Mouse (Mus musculus) intestine, embryonic 14.5 days (tissue): ENCODE results near the gene Gm20075. TPM values are rescaled to one million over a fixed set of nuclear protein-coding genes. Genes with fewer than 3 reads are reported as not detected.
"Not testable (repeated sequence)": the region's sequence is repeated elsewhere in the genome, so short reads cannot be mapped to it uniquely, and the experiment has no call there.

Experiments
- ATAC-seq: fragments of 200-750 bp; cut with Nextera tagmentation; replicated peaks from 2 replicates; pipeline ENCODE4 v1.8.0; 2017; ENCODE audit warnings: low read depth, moderate number of reproducible peaks, moderate TSS enrichment, moderate library complexity; ENCODE audit not compliant: low FRiP score, low TSS enrichment
- DNase-seq: peaks from one replicate; pipeline ENCODE4 v3.0.0-alpha.2; 2018; ENCODE audit warnings: low spot score
- H3K27ac ChIP-seq: fragments of 300-500 bp; sonication (generic); 2 replicates; pipeline ENCODE4 v1.5.1; 2014; ENCODE audit warnings: low read depth, mild to moderate bottlenecking, control low read depth
- H3K27me3 ChIP-seq: fragments of 300-500 bp; sonication (generic); replicated peaks from 2 replicates; pipeline ENCODE4 v1.6.1; 2014; ENCODE audit warnings: low read length, control low read depth; ENCODE audit not compliant: control insufficient read depth, insufficient read depth
- H3K36me3 ChIP-seq: fragments of 300-500 bp; sonication (generic); 2 replicates; pipeline ENCODE4 v1.6.1; 2014; ENCODE audit warnings: low read length, control low read depth; ENCODE audit not compliant: control insufficient read depth, insufficient read depth
- H3K4me1 ChIP-seq: fragments of 300-500 bp; sonication (generic); replicated peaks from 2 replicates; pipeline ENCODE4 v1.6.1; 2014; ENCODE audit warnings: low read length, control low read depth, mixed read lengths; ENCODE audit not compliant: control insufficient read depth, insufficient read depth
- H3K4me2 ChIP-seq: fragments of 300-500 bp; sonication (generic); 2 replicates; pipeline ENCODE4 v1.6.1; 2014; ENCODE audit warnings: low read length
- H3K4me3 ChIP-seq: fragments of 300-500 bp; sonication (generic); 2 replicates; pipeline ENCODE4 v1.5.1; 2014; ENCODE audit warnings: low read depth, low read length, control low read depth, mixed read lengths
- H3K9ac ChIP-seq: fragments of 300-500 bp; sonication (generic); 2 replicates; pipeline ENCODE4 v1.6.1; 2014; ENCODE audit warnings: mild to moderate bottlenecking, low read length
- H3K9me3 ChIP-seq: fragments of 300-500 bp; sonication (generic); 2 replicates; pipeline ENCODE4 v1.6.1; 2016; ENCODE audit warnings: low read length, control low read depth; ENCODE audit not compliant: control insufficient read depth
- WGBS: fragments of 180-500 bp; shearing (Covaris S2); extraction: QIAGEN DNeasy Blood & Tissue Kit; methylation state at CpG from one replicate; pipeline ENCODE4 v1.1.7; 2014; 5-methylcytosine and 5-hydroxymethylcytosine counted together
- polyA plus RNA-seq: library from polyadenylated mRNA; unstranded; fragments of >200 nt; fragmentation: Nextera tagmentation; extraction: Ambion mirVana; gene quantifications from 2 replicates; pipeline ENCODE4 v1.2.1, GENCODE M21; 2014

Gm20075 gene
- polyA plus RNA-seq, 1 experiment from 2014 or later = 21.5 TPM

- not testable (repeated sequence) for H3K9ac ChIP-seq, H3K36me3 ChIP-seq, H3K4me2 ChIP-seq, H3K27ac ChIP-seq, H3K27me3 ChIP-seq, H3K4me1 ChIP-seq, H3K9me3 ChIP-seq, H3K4me3 ChIP-seq, DNase-seq, ATAC-seq
- 72% methylated on average over 1 of the region's 1 CpGs for WGBS
These were observed 578 bp upstream of the Gm20075 start, which contains the start of gene Gm17190 for GRCm38 (mm10) chr13:96081754-96082153. TSS of gene Gm17190 (plus strand) at chr13:96082054.

- Histone ChIP-seq H3K9me3 (no peaks in the 10 kb centered on the region), H3K36me3 (no peaks in the 10 kb centered on the region), H3K4me2 (no peak overlapping the region), H3K27ac (no peak overlapping the region), H3K9ac (no peak overlapping the region), H3K27me3 (no peaks in the 10 kb centered on the region), H3K4me3 (no peak overlapping the region), H3K4me1 (no peaks in the 10 kb centered on the region)
- ATAC-seq = no peak
- no peak for DNase-seq
- WGBS = 48% methylated on average over 8 of the region's 8 CpGs
These were observed 7.6 kb downstream of the Gm20075 start for GRCm38 (mm10) chr13:96073555-96073954.

- ATAC-seq (no peak), DNase-seq (no peak)
- Histone ChIP-seq H3K4me2 (no peak overlapping the region), H3K27me3 (no peaks in the 10 kb centered on the region), H3K4me1 (no peaks in the 10 kb centered on the region), H3K27ac (no peak overlapping the region), H3K4me3 (no peak overlapping the region), H3K9me3 (no peaks in the 10 kb centered on the region), H3K36me3 (no peaks in the 10 kb centered on the region), H3K9ac (no peak overlapping the region)
- 83% methylated on average over 3 of the region's 3 CpGs for WGBS
These were observed 28.4 kb downstream of the Gm20075 start for GRCm38 (mm10) chr13:96052755-96053154.

DNA sequence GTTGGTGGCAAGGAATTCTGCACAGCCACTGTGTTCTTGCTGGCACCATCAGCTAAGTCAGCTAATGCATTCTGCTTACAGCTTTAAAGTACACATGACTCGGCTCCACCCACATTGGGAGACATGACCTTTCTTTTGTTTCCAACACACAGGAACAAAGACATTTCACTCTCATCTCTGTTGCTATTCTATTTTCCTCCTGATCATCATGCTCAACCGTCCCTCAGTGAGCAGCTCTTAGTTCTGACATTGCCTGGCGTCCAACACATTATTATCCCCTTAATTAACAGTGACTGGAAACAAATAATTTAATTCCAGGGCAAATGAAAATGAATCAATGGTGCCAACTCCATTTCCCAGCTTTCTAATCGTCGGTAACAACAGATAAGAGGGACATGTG is 35.8 kb downstream of the Gm20075 start:
- Histone ChIP-seq H3K4me1 (no peaks in the 10 kb centered on the region), H3K9me3 (no peaks in the 10 kb centered on the region), H3K9ac (no peak overlapping the region), H3K36me3 (no peaks in the 10 kb centered on the region), H3K27me3 (no peaks in the 10 kb centered on the region), H3K4me2 (no peak overlapping the region), H3K27ac (no peak overlapping the region), H3K4me3 (no peak overlapping the region)
- DNase-seq = peak; percentile 24
- no peak for ATAC-seq
- WGBS = 71% methylated on average over 5 of the region's 5 CpGs

GRCm38 (mm10) chr13:96040275-96041042 is 40.7 kb downstream of the Gm20075 start:
- DNase-seq (peak; percentile 37), ATAC-seq (no peak)
- Histone ChIP-seq H3K4me1 (no peaks in the 10 kb centered on the region), H3K9ac (no peak overlapping the region), H3K27me3 (no peaks in the 10 kb centered on the region), H3K36me3 (no peaks in the 10 kb centered on the region), H3K9me3 (no peaks in the 10 kb centered on the region), H3K4me2 (no peak overlapping the region), H3K27ac (no peak overlapping the region), H3K4me3 (no peak overlapping the region)
- WGBS = 68% methylated on average over 11 of the region's 11 CpGs

DNA sequence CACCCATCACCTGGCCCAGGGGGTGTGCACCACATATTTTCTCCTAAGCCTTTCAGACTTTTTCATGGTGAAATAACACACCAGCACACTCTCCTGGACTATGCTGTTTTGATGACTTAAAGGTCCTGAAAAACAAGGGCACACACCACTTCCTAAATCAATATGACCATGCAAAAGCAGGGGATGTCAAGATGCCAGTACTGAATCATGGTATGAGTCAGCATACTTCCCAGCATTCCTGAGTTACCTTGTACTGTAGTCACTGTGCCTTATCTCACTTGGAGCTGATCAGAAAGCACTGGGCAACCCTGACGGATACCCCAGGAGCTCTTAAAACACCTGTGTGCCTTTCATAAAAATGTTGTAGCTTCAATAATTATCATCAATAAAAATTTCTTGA is 41.6 kb downstream of the Gm20075 start:
- Histone ChIP-seq H3K4me2 (no peak overlapping the region), H3K9me3 (no peaks in the 10 kb centered on the region), H3K27me3 (no peaks in the 10 kb centered on the region), H3K4me3 (no peak overlapping the region), H3K9ac (no peak overlapping the region), H3K36me3 (no peaks in the 10 kb centered on the region), H3K27ac (no peak overlapping the region), H3K4me1 (no peaks in the 10 kb centered on the region)
- WGBS = 70% methylated on average over 1 of the region's 1 CpGs
- ATAC-seq = no peak
- peak; percentile 46 for DNase-seq

DNA sequence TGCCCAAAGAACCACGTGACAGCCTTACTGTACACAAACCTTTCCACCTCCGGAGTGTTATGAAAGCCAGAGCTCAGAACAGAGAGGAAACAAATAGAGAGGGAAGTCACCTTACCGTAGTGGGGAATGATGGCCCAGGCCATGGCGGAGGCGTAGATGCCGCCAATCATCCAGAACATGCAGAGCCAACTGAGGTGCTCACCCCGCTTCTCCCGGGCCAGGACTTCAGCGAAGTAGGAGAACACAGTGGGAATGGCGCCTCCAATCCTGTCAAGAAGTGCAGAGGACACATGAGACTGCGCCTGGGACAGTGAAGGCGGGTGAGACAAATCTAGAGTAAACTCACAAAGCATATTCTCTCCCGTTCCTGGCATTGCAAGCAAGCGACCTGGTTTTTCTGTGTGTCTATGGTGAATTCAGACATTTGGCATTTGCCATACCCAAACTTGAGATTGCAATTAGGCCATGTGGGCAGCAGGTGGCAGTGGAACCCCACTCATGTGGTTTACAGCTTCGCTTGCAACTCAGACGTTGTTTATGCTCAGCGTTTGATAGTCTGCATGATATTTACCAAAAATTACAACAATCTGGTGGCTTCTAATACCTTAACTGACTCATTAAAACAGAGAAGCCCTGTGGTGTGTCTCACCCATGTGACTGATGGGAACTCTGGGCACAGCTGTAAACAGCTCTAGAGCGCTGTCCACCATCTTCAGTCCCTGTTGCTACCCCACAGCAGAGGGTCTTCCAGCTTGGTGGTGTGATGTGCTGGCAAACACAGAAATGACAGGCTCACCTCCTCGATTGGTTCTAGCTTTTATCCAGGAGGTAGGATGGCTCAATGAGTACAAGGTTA is 50.6 kb downstream of the Gm20075 start:
- Histone ChIP-seq H3K4me2 (no peak overlapping the region), H3K9me3 (no peaks in the 10 kb centered on the region), H3K27ac (no peak overlapping the region), H3K4me1 (no peaks in the 10 kb centered on the region), H3K36me3 (no peaks in the 10 kb centered on the region), H3K4me3 (no peak overlapping the region), H3K27me3 (no peaks in the 10 kb centered on the region), H3K9ac (no peak overlapping the region)
- ATAC-seq (no peak), DNase-seq (peak; percentile 81)
- WGBS = 60% methylated on average over 19 of the region's 19 CpGs
